Mouse (Mus musculus) lung, postnatal 0 days (tissue): ENCODE measurements around the gene Gon4l.

Experiments used
- CTCF ChIP-seq: IDR thresholded peaks from 2 replicates; pipeline ENCODE4 v1.5.1; 2016; ENCODE audit warnings: antibody characterized with exemption, mild to moderate bottlenecking
- EP300 ChIP-seq: IDR thresholded peaks from 2 replicates; pipeline ENCODE4 v1.6.1; 2016; ENCODE audit warnings: antibody characterized with exemption, mild to moderate bottlenecking, control low read depth

DNA sequence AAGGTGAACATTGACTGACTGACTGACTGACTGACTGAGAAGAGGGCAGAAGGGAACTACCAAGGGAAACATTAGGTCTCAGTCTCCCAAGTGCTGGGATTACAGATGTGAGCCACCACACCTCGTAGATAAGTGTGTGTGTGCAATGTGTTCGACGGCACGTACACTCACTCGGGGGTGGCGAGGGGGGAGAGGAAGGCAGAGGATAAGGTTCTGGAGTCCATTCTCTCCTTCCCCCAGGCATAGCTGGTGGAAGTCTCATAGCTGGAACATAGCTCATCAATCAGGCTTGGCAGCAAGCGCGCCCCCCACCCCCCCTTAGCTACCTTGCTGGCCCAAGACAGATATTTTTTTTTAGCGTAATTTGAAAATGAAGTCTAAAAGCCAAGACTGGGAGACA, 7.8 kb upstream of the Gon4l start:
- TF ChIP-seq EP300 (no peak), CTCF (no peak)
